Mouse (Mus musculus) intestine, postnatal 0 days (tissue): ENCODE data around the gene Herc3. TPM values are rescaled to one million over a fixed set of nuclear protein-coding genes. Genes with fewer than 3 reads are reported as not detected.
A peak's percentile ranks its signal among the peaks of the same experiment; 100 is the strongest.

ENCODE experiments used
- ATAC-seq: fragments of 200-750 bp; cut with Nextera tagmentation; 2 replicates; pipeline ENCODE4 v1.8.0; 2017; ENCODE audit warnings: mild to moderate bottlenecking, moderate TSS enrichment, moderate library complexity
- H3K27ac ChIP-seq: fragments of 300-500 bp; sonication (generic); 2 replicates; pipeline ENCODE4 v1.5.1; 2014; ENCODE audit warnings: mild to moderate bottlenecking, low read depth, low read length, moderate library complexity
- H3K27me3 ChIP-seq: fragments of 300-500 bp; sonication (generic); replicated peaks from 2 replicates; pipeline ENCODE4 v1.6.1; 2014; ENCODE audit warnings: low read length, mixed read lengths; ENCODE audit not compliant: control insufficient read depth, insufficient read depth
- H3K36me3 ChIP-seq: fragments of 300-500 bp; sonication (generic); 2 replicates; pipeline ENCODE4 v1.6.1; 2014; ENCODE audit warnings: mild to moderate bottlenecking, moderate library complexity; ENCODE audit not compliant: control insufficient read depth, insufficient read depth
- H3K4me1 ChIP-seq: fragments of 300-500 bp; sonication (generic); replicated peaks from 2 replicates; pipeline ENCODE4 v1.6.1; 2014; ENCODE audit warnings: antibody characterized with exemption, low read length, mixed read lengths; ENCODE audit not compliant: control insufficient read depth, insufficient read depth
- H3K4me2 ChIP-seq: fragments of 300-500 bp; sonication (generic); replicated peaks from 2 replicates; pipeline ENCODE4 v1.6.1; 2014; ENCODE audit warnings: low read depth, mild to moderate bottlenecking, moderate library complexity
- H3K4me3 ChIP-seq: fragments of 300-500 bp; sonication (generic); 2 replicates; pipeline ENCODE4 v1.5.1; 2014; ENCODE audit warnings: low read depth, low read length
- H3K9ac ChIP-seq: fragments of 300-500 bp; sonication (generic); 2 replicates; pipeline ENCODE4 v1.6.1; 2014; ENCODE audit warnings: mild to moderate bottlenecking, low read depth, low read length
- H3K9me3 ChIP-seq: fragments of 300-500 bp; sonication (generic); 2 replicates; pipeline ENCODE4 v1.6.1; 2016; ENCODE audit warnings: mixed run types; ENCODE audit not compliant: control insufficient read depth
- CTCF ChIP-seq: sonication (generic); IDR thresholded peaks from 2 replicates; pipeline ENCODE4 v1.5.1; 2016; ENCODE audit warnings: low read depth, mild to moderate bottlenecking, control low read depth, antibody characterized with exemption, moderate library complexity
- WGBS: fragments of 180-500 bp; shearing (Covaris S2); extraction: QIAGEN DNeasy Blood & Tissue Kit; methylation state at CpG from one replicate; pipeline ENCODE4 v1.1.7; 2014; 5-methylcytosine and 5-hydroxymethylcytosine counted together
- polyA plus RNA-seq: library from polyadenylated mRNA; unstranded; fragments of >200 nt; fragmentation: Nextera tagmentation; extraction: Ambion mirVana; gene quantifications from 2 replicates; pipeline ENCODE4 v1.2.1, GENCODE M21; 2015

Gene Herc3
- polyA plus RNA-seq, 1 experiment from 2014 or later = 14.3 TPM

DNA sequence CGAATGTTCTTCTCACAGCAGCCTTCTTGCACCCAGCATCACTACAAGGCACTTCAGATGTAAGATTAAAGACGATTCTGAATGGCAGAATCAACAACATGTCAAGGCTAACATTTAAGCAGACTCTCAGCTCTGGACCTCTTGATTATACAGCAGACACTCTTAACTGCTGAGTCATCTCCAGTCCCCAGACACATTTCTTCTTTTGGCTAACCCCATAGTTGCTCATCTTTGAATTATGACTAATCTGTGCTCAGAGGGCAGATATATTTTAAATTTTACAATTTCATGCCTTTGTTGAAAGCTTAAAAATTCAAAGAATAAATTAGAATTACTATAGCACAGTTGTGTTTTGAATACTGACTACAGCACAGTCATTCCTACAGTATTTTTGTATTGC, 9.9 kb downstream of the Herc3 start:
- Histone ChIP-seq H3K27ac (no peak overlapping the region), H3K9me3 (no peaks in the 10 kb centered on the region), H3K9ac (no peak overlapping the region), H3K36me3 (no peaks in the 10 kb centered on the region; the same call in 1 of the 2 replicates), H3K4me2 (no peak overlapping the region), H3K4me3 (no peak overlapping the region), H3K4me1 (no peaks in the 10 kb centered on the region), H3K27me3 (no peaks in the 10 kb centered on the region)
- 60% methylated on average over 2 of the region's 2 CpGs for WGBS
- TF ChIP-seq CTCF = no peak
- no peak for ATAC-seq

DNA sequence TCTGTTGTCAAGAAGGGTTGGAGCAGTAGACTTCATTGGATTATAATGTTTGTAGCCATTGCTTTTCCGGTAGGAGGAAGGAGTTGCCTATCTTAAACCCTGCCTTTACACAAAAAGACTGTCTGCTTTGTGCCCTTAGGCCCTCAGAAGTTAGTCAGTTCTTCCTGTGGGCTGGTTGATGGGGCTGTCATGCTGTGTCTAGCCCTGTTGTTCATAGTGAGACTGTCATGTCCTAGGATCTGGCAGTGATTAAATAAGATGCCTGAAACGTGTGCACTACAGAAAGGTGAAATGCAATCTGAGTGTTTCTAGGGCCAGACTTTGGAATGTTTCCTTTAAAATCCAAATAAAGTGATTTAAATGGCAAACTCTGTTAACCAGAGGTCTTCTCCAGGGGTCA, 10.9 kb downstream of the Herc3 start:
- H3K4me3 ChIP-seq = no peak overlapping the region
- H3K9me3 ChIP-seq = no peaks in the 10 kb centered on the region
- no peak overlapping the region for H3K4me2 ChIP-seq
- H3K36me3 ChIP-seq = no peaks in the 10 kb centered on the region; the same call in 1 of the 2 replicates
- 60% methylated on average over 2 of the region's 2 CpGs for WGBS
- no peak overlapping the region for H3K9ac ChIP-seq
- ATAC-seq = no peak
- no peak for TF ChIP-seq CTCF
- H3K27ac ChIP-seq = no peak overlapping the region
- H3K27me3 ChIP-seq = no peaks in the 10 kb centered on the region
- no peaks in the 10 kb centered on the region; the same call in 1 of the 2 replicates for H3K4me1 ChIP-seq

DNA sequence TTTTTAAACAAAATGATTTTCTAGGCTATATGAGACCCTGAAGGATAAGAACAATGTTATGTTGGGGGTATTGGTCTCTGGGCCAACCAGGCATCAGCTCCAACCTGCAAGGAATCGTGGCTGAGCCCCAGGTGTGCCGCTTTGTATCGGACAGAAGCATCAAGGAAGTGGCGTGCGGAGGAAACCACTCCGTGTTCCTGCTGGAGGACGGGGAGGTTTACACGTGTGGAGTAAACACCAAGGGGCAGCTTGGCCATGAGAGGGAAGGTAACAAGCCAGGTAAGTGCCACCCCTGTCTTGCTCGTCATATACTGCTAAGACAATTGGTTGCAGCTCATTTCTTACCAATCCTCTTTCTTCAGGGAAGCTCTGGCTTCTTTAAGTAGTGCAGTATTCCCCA, 12.3 kb downstream of the Herc3 start:
- no peak for ATAC-seq
- Histone ChIP-seq H3K27me3 (no peaks in the 10 kb centered on the region), H3K4me1 (no peaks in the 10 kb centered on the region; the same call in 1 of the 2 replicates), H3K9ac (no peak overlapping the region), H3K27ac (no peak overlapping the region), H3K4me3 (no peak overlapping the region), H3K36me3 (no peaks in the 10 kb centered on the region; the same call in 1 of the 2 replicates), H3K9me3 (no peaks in the 10 kb centered on the region), H3K4me2 (no peak overlapping the region)
- 87% methylated on average over 9 of the region's 9 CpGs for WGBS
- no peak for TF ChIP-seq CTCF

DNA sequence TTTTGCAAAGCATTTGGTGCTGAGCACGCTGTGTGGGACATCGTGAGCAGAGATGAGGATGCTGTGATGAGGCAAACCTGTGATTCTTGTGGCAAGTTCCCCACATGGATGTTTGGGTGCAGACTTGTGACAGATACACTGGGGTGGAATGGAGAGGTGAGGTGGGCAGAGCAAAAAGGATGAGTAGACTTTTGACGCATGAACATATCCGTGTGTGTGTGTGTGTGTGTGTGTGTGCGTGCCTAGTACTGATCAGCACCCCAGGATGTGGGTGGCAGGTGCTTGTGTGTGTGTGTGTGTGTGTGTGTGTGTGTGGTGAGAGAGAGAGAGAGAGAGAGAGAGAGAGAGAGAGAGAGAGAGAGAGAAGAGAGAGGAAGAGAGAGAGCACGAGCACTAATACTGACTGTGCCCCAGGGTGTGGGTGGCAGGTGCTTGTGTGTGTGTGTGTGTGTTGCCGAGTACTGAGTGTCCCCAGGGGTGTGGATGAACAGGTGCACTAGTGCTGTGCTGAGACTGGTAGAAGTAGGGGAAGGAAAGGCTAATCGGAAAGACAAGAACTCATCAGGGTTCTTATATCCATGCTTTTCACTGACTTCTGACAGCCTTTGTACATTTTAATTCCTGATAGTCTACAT, 13.0 kb downstream of the Herc3 start:
- no peak overlapping the region for H3K9ac ChIP-seq
- no peak overlapping the region for H3K4me2 ChIP-seq
- WGBS = 90% methylated on average over 8 of the region's 8 CpGs
- no peaks in the 10 kb centered on the region for H3K9me3 ChIP-seq
- H3K27ac ChIP-seq = no peak overlapping the region
- H3K4me1 ChIP-seq = no peaks in the 10 kb centered on the region; the same call in 1 of the 2 replicates
- no peak overlapping the region for H3K4me3 ChIP-seq
- TF ChIP-seq CTCF = no peak
- no peak for ATAC-seq
- no peaks in the 10 kb centered on the region; the same call in 1 of the 2 replicates for H3K36me3 ChIP-seq
- H3K27me3 ChIP-seq = no peaks in the 10 kb centered on the region

DNA sequence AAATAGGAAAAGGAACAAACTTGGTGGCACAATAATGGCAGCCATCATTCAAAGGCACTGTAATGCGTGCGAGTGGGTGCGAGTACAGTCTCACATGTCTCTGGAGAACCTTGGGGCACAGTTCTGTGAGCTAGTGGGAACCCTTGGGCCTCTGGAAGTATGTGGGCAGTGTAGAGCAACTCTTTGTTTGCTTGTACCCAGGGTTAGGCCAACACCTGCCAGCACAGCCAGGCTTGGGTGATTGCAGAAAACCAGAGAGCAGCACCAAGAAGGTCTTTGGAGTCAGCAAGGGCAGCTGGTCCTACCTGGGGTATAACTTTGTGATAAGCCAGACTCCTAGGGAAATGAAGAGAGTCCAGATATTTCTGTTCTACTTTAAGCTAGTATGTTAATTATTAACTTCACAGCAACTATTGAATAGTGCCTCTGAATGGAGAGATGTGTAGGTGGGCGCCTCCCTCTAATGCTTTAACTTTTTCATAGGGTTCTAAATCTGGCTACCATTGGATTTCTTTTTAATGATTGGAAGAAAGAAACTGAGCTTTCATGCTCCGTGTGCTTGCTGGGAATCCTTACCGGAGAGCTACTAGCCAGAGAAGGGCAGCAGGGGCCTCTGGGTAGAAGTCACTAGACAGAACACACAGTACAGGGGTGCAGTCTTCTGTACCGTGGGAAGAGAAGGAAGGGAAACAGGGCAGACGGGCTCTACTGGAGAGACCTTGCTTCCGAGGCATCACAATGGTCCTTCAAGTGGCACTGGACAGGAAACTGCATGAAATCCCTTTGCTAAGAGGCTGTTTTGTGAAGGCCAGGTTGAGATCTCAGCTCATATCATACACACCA, 15.8 kb downstream of the Herc3 start:
- Histone ChIP-seq H3K4me3 (no peak overlapping the region), H3K9ac (no peak overlapping the region), H3K27ac (peak overlapping the region; percentile 23; the same call in 1 of the 2 replicates), H3K4me1 (no peaks in the 10 kb centered on the region; the same call in 1 of the 2 replicates), H3K36me3 (peaks cover 4% of the 10 kb centered on the region; the same call in 1 of the 2 replicates), H3K27me3 (no peaks in the 10 kb centered on the region), H3K9me3 (no peaks in the 10 kb centered on the region), H3K4me2 (peak overlapping the region; percentile 27; the same call in 1 of the 2 replicates)
- peak; percentile 59; the same call in 1 of the 2 replicates for ATAC-seq
- 55% methylated on average over 9 of the region's 9 CpGs for WGBS
- TF ChIP-seq CTCF = no peak

DNA sequence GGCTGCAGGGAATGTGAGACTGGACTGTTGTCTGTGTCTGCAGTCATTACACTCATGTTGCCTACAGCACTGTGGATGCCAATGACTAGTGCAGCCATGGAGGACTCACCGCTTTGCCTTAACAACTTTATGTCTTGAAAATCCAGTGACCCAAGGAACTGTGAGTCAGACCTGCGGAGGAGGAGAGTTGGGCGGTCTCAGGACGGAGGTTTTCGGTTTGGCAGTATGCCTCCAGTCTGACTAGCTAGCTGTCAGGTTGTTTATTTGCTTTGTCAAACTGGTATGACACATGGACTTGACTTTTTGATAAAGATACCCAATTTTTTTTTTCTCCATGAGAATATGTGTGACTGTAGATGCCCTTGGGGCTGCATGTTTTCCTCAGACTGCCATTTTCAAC, 16.6 kb downstream of the Herc3 start:
- WGBS = 86% methylated on average over 5 of the region's 5 CpGs
- H3K4me1 ChIP-seq = no peaks in the 10 kb centered on the region; the same call in 1 of the 2 replicates
- no peak for TF ChIP-seq CTCF
- peaks cover 4% of the 10 kb centered on the region; the same call in 1 of the 2 replicates for H3K36me3 ChIP-seq
- no peak overlapping the region for H3K9ac ChIP-seq
- no peaks in the 10 kb centered on the region for H3K9me3 ChIP-seq
- no peak for ATAC-seq
- H3K4me2 ChIP-seq = no peak overlapping the region
- H3K27me3 ChIP-seq = no peaks in the 10 kb centered on the region
- H3K27ac ChIP-seq = no peak overlapping the region
- no peak overlapping the region for H3K4me3 ChIP-seq
